Mouse (Mus musculus): Measurements from ENCODE around the gene Nkain1. TPM values are rescaled to one million over a fixed set of nuclear protein-coding genes. Genes with fewer than 3 reads are reported as not detected.

Gene Nkain1
- polyA plus RNA-seq, 1 experiment from 2014 or later: 12.6 TPM

DNA sequence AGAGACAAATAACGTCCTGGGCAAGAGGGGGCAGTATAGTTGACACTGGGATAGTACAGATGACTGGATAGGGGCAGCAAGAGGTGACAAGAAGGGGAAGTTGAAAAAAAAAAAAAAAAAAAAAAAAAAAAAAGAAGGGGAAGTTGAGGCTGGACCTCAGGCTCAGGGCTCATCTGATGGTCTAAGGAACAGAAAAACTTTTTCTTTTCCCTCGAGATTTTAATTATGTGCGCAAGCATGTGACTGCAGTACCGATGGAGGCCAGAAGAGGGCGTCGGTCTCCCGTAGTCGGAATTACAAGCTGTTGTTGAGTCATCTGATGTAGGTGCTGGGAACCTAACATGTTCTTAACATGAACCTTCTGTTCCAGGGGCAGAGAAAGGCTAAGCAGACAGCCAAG, 24.8 kb downstream of the Nkain1 start:
- Histone ChIP-seq H3K27ac (replicated peaks) (no peak overlapping the region), H3K9me3 (no peaks in the 10 kb centered on the region), H3K27me3 (no peaks in the 10 kb centered on the region), H3K4me1 (replicated peaks) (peaks cover 86% of the 10 kb centered on the region), H3K36me3 (no peaks in the 10 kb centered on the region), H3K4me2 (no peak overlapping the region), H3K9ac (no peak overlapping the region), H3K4me3 (no peak overlapping the region)
- ATAC-seq (ENCODE audit: low FRiP score, low read depth): no peak
- WGBS: 85% methylated on average over 8 of the region's 8 CpGs

DNA sequence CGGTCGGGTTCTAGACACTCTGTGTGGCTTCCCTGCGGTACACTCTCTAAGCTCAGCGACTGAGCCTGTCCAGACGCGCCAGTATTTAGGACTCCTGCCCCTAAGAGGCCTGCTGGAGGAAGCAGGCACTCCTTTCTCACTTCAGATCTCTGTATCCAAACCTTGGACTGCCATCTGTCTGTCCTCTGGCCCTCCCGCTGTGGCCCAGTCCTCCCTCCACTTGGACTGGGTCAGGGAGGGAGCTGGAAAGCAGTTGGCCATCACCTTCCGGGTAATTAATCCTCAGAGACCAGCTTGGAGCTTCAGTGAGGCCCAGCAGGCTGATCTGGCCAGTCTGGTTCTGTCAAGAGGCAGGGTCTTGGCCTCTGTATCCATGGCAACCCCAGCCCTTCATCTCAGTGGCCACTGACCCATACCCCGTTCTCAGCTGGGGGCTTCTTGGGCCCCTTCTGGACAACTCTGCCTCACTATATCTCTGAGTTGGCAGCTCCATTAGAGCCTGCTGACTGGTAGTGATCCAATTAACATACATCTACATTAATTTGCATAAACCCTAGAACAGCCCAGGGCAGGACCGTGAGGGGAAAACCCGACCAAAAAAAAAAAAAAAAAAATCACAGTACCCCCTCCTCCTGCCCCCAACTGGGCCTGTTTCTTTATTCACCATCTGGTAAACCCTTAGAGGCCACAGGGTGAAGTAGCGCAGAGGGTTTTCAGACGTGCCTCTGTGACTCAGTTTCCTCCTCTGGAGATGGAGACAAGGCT, 27.0 kb downstream of the Nkain1 start:
- peak overlapping the region; percentile 61 for H3K27ac ChIP-seq (replicated peaks)
- H3K9ac ChIP-seq: no peak overlapping the region; the same call in 1 of the 2 replicates
- H3K27me3 ChIP-seq: no peaks in the 10 kb centered on the region
- ATAC-seq (ENCODE audit: low FRiP score, low read depth): peak; percentile 82
- no peak overlapping the region for H3K4me2 ChIP-seq
- no peaks in the 10 kb centered on the region for H3K36me3 ChIP-seq
- no peaks in the 10 kb centered on the region for H3K9me3 ChIP-seq
- no peak overlapping the region for H3K4me3 ChIP-seq
- WGBS: 7% methylated on average over 13 of the region's 13 CpGs
- H3K4me1 ChIP-seq (replicated peaks): peaks cover 78% of the 10 kb centered on the region

- no peaks in the 10 kb centered on the region for H3K36me3 ChIP-seq
- no peaks in the 10 kb centered on the region for H3K27me3 ChIP-seq
- H3K4me1 ChIP-seq (replicated peaks): peaks cover 58% of the 10 kb centered on the region
- no peak overlapping the region for H3K4me3 ChIP-seq
- no peaks in the 10 kb centered on the region for H3K9me3 ChIP-seq
- ATAC-seq (ENCODE audit: low FRiP score, low read depth): 0 out of 2 replicates have a peak, but pooled peaks have one; percentile 28
- WGBS: 9% methylated on average over 9 of the region's 9 CpGs
- no peak overlapping the region; the same call in 1 of the 2 replicates for H3K9ac ChIP-seq
- H3K4me2 ChIP-seq: no peak overlapping the region
- H3K27ac ChIP-seq (replicated peaks): peak overlapping the region; percentile 52
These were observed 29.6 kb downstream of the Nkain1 start for GRCm38 (mm10) chr4:130544392-130544791.

DNA sequence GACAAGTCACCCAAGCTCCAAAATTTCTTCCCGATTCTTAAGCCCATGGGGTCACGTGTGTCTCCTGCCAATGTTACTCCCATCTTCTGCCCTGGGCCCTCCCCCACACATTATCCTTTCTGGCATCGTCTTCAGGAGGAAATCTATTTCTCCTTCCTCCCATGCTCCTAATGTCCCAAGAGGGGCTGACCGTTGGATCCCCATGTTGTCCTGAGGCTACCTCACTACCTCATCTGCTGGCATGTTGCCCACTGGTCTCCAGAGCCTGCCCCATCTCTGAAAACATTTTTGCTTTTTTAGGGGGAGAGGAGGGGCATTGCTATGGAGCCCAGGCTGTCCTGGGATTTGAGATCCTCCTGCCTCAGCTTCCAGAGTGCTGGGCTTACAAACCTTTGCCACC, 30.9 kb downstream of the Nkain1 start:
- no peaks in the 10 kb centered on the region for H3K36me3 ChIP-seq
- no peaks in the 10 kb centered on the region for H3K9me3 ChIP-seq
- no peak overlapping the region for H3K27ac ChIP-seq (replicated peaks)
- H3K4me3 ChIP-seq: no peak overlapping the region
- peaks cover 57% of the 10 kb centered on the region for H3K4me1 ChIP-seq (replicated peaks)
- no peak overlapping the region for H3K4me2 ChIP-seq
- no peaks in the 10 kb centered on the region for H3K27me3 ChIP-seq
- H3K9ac ChIP-seq: no peak overlapping the region
- no peak for ATAC-seq (ENCODE audit: low FRiP score, low read depth)
- WGBS: 60% methylated on average over 4 of the region's 4 CpGs

GRCm38 (mm10) chr4:130540831-130541230, 33.1 kb downstream of the Nkain1 start:
- H3K4me2 ChIP-seq: no peak overlapping the region
- H3K27me3 ChIP-seq: no peaks in the 10 kb centered on the region
- H3K9me3 ChIP-seq: no peaks in the 10 kb centered on the region
- no peak overlapping the region for H3K4me3 ChIP-seq
- WGBS: 92% methylated on average over 4 of the region's 4 CpGs
- no peak for ATAC-seq (ENCODE audit: low FRiP score, low read depth)
- H3K36me3 ChIP-seq: 0 out of 2 replicates have a peak, but pooled peaks cover 3% of the 10 kb centered on the region
- no peak overlapping the region for H3K27ac ChIP-seq (replicated peaks)
- peaks cover 35% of the 10 kb centered on the region for H3K4me1 ChIP-seq (replicated peaks)
- no peak overlapping the region for H3K9ac ChIP-seq

DNA sequence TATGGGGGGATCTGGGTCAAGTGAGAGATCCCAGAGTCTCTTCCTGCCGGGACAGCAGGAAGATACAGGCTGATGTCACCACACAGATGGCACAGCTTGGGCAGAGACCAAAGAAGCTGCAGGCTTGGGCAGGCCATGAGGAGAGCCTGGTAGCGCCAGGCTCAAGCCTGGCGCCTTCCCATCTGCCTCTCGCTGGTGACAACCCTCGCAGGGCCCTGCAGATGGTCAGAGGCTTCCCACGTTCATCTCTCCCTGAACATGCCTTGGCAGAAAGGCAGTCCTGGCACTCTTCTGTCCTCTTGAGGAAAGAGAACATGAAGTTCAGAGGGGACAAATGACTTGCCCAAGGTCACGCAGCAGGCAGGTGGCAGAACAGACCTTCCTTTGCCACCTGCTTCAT, 34.3 kb downstream of the Nkain1 start:
- Histone ChIP-seq H3K4me1 (replicated peaks) (peaks cover 27% of the 10 kb centered on the region), H3K4me2 (no peak overlapping the region), H3K4me3 (no peak overlapping the region), H3K27me3 (no peaks in the 10 kb centered on the region), H3K36me3 (0 out of 2 replicates have a peak, but pooled peaks cover 7% of the 10 kb centered on the region), H3K27ac (replicated peaks) (no peak overlapping the region), H3K9me3 (no peaks in the 10 kb centered on the region), H3K9ac (no peak overlapping the region)
- 63% methylated on average over 7 of the region's 7 CpGs for WGBS
- 0 out of 2 replicates have a peak, but pooled peaks have one; percentile 43 for ATAC-seq (ENCODE audit: low FRiP score, low read depth)

GRCm38 (mm10) chr4:130539053-130539452, 34.9 kb downstream of the Nkain1 start:
- H3K9me3 ChIP-seq: no peaks in the 10 kb centered on the region
- no peak for ATAC-seq (ENCODE audit: low FRiP score, low read depth)
- no peak overlapping the region for H3K27ac ChIP-seq (replicated peaks)
- H3K4me3 ChIP-seq: no peak overlapping the region
- 72% methylated on average over 8 of the region's 8 CpGs for WGBS
- H3K27me3 ChIP-seq: no peaks in the 10 kb centered on the region
- H3K4me1 ChIP-seq (replicated peaks): peaks cover 20% of the 10 kb centered on the region
- no peak overlapping the region for H3K9ac ChIP-seq
- no peak overlapping the region for H3K4me2 ChIP-seq
- 0 out of 2 replicates have a peak, but pooled peaks cover 7% of the 10 kb centered on the region for H3K36me3 ChIP-seq

DNA sequence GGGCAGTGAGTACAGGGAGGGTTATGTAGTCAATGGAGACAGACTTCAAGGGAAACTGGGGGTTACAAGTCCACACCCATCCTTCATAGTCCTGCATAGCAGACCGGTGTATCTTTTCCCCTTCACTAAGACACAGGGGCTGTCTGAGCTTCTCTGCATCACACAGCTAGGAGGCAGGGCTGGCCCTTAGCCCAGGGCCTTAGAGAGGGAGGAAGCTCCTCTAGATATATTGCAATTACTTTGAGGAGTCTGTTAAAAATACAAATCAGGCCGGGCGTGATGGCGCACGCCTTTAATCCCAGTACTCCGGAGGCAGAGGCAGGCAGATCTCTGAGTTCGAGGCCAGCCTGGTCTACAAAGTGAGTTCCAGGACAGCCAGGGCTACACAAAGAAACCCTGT, 36.6 kb downstream of the Nkain1 start:
- H3K27ac ChIP-seq (replicated peaks): no peak overlapping the region
- H3K9ac ChIP-seq: no peak overlapping the region
- H3K36me3 ChIP-seq: 0 out of 2 replicates have a peak, but pooled peaks cover 7% of the 10 kb centered on the region
- no peak for ATAC-seq (ENCODE audit: low FRiP score, low read depth)
- no peak overlapping the region for H3K4me3 ChIP-seq
- WGBS: 95% methylated on average over 7 of the region's 7 CpGs
- peaks cover 10% of the 10 kb centered on the region for H3K4me1 ChIP-seq (replicated peaks)
- no peaks in the 10 kb centered on the region for H3K27me3 ChIP-seq
- H3K4me2 ChIP-seq: no peak overlapping the region
- no peaks in the 10 kb centered on the region for H3K9me3 ChIP-seq

GRCm38 (mm10) chr4:130535789-130536188, 38.2 kb downstream of the Nkain1 start:
- ATAC-seq (ENCODE audit: low FRiP score, low read depth): no peak
- Histone ChIP-seq H3K9me3 (no peaks in the 10 kb centered on the region), H3K9ac (no peak overlapping the region), H3K4me3 (no peak overlapping the region), H3K4me2 (no peak overlapping the region), H3K27ac (replicated peaks) (no peak overlapping the region), H3K27me3 (no peaks in the 10 kb centered on the region), H3K4me1 (replicated peaks) (peaks cover 14% of the 10 kb centered on the region), H3K36me3 (peaks cover 13% of the 10 kb centered on the region; the same call in 1 of the 2 replicates)
- 60% methylated on average over 1 of the region's 1 CpGs for WGBS

DNA sequence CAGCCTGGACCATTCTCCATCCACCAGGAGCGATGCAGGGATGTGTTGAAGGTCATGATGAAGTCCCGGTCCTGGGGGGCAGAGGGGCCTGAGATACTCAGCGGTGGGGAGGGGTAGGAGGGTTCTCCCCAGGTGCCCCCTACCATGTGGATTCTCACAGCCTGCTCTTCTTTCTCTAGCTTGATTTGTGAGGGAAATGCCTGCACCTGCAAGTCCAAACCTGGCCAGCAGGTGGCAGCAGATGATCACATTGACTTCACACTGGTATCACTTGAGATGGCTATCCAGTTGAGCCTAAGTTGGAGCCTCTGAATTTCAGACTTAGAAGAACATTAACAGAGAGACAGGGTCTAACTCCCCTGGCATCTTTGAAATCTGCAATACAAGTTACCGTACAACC, 40.0 kb downstream of the Nkain1 start:
- Histone ChIP-seq H3K4me3 (no peak overlapping the region), H3K9ac (no peak overlapping the region), H3K27ac (replicated peaks) (no peak overlapping the region), H3K36me3 (peaks cover 25% of the 10 kb centered on the region), H3K9me3 (no peaks in the 10 kb centered on the region), H3K4me2 (no peak overlapping the region), H3K27me3 (no peaks in the 10 kb centered on the region), H3K4me1 (replicated peaks) (peaks cover 7% of the 10 kb centered on the region; the same call in 1 of the 2 replicates)
- 42% methylated on average over 4 of the region's 4 CpGs for WGBS
- no peak; the same call in 1 of the 2 replicates for ATAC-seq (ENCODE audit: low FRiP score, low read depth)

DNA sequence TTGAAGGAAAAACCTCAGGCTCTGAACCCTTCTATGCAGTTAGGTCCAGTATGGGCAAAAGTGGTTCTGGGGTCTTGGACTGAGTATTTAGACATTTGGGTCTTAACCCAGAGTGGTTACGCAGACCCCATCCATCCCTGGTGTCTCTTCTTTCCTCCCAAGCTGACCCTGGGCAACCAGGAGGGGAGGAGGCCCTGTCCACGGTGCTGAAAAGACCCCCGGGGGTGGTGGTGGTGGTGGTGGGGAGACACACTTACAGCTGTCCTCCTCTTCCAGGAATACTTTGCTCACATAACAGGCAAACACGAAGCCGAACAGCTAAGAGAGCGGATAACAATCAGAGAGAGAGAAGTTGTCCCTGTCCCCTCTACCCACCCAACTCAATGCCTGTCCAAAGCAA, 41.6 kb downstream of the Nkain1 start:
- Histone ChIP-seq H3K4me3 (no peak overlapping the region), H3K9me3 (no peaks in the 10 kb centered on the region), H3K27me3 (no peaks in the 10 kb centered on the region), H3K36me3 (peaks cover 25% of the 10 kb centered on the region), H3K4me1 (replicated peaks) (peaks cover 5% of the 10 kb centered on the region; the same call in 1 of the 2 replicates), H3K27ac (replicated peaks) (no peak overlapping the region), H3K4me2 (no peak overlapping the region), H3K9ac (no peak overlapping the region)
- WGBS: 58% methylated on average over 6 of the region's 6 CpGs
- no peak for ATAC-seq (ENCODE audit: low FRiP score, low read depth)

- Histone ChIP-seq H3K27ac (replicated peaks) (no peak overlapping the region), H3K27me3 (no peaks in the 10 kb centered on the region), H3K4me2 (peak overlapping the region; percentile 46), H3K36me3 (peaks cover 25% of the 10 kb centered on the region), H3K9me3 (no peaks in the 10 kb centered on the region), H3K4me1 (replicated peaks) (peaks cover 5% of the 10 kb centered on the region; the same call in 1 of the 2 replicates), H3K4me3 (no peak overlapping the region), H3K9ac (no peak overlapping the region)
- 18% methylated on average over 28 of the region's 28 CpGs for WGBS
- ATAC-seq (ENCODE audit: low FRiP score, low read depth): peak; percentile 36
These were observed 42.2 kb downstream of the Nkain1 start for GRCm38 (mm10) chr4:130531645-130532280.

Data from hindbrain, embryonic 15.5 days (tissue).